Mouse (Mus musculus): ENCODE results near the gene Rbbp6. TPM values are rescaled to one million over a fixed set of nuclear protein-coding genes. Genes with fewer than 3 reads are reported as not detected.

Rbbp6 gene
- total and polyA plus RNA-seq, 2 experiments from 2014 or later = 18.3 to 39.4 TPM

DNA sequence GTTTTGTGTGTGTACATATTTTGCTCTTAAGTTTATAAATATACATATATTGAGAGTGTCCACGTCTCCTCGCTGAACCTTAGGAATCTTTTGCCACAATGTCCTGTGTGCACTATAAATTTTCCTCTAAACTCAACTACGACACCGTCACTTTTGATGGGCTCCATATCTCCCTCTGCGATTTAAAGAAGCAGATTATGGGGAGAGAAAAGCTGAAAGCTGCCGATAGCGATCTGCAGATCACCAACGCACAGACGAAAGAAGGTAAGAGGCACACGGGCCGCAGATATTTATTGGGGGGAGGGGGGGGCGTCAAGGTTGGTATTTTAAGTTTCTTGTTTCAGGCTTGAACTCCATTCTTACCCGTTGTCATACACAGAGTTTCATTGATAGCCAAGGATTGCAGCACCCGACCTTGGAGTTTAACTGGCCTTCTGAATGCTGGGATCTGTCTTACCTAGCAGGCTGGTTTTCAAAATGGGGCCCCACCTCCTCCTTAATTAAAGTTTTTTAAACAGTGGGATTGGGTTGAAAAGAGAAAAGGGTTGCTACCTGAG, 5.5 kb downstream of the Rbbp6 start:
- WGBS = under 1% methylated on average over 14 of the region's 14 CpGs
- TF ChIP-seq CTCF (IDR thresholded peaks at IDR 0.05; ENCODE audit: low read depth) = no peak
- peak overlapping the region; percentile 97 for H3K27ac ChIP-seq

DNA sequence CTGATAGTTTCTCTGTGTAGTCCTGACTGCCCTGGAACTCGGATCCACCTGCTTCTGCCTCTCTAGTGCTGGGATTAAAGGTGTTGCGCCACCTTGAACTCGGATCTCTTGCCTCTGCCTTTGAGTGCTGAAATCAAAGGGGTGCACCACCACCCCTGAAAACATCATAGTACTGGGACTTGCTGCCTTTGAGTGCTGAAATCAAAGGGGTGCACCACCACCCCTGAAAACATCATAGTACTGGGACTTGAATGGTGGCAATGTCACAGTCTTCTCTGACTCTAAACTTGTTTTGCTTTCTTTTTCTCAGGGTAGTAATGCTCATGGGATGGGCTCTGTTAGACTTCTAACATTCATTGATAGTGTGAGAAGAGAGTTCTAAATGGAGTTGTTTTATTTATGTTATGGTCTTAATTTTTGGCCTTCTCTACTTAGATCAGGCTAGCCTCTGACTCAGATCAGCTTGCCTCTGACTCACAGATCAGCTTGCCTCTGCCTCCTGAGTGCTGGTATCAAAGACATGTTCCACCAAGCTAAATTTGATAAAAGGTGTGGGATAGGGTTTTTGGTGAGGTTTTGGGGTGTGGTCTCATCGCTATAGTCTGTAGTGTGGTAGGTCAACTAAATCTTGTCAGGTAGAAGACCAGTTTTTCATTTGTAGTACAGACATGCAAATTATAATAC, 6.7 kb downstream of the Rbbp6 start:
- Histone ChIP-seq H3K9me3 (ENCODE audit: low read length) (no peaks in the 10 kb centered on the region), H3K4me3 (ENCODE audit: low read length) (peak overlapping the region; percentile 100), H3K27ac (no peak overlapping the region), H3K27me3 (ENCODE audit: insufficient read depth, low read length) (no peaks in the 10 kb centered on the region), H3K4me1 (ENCODE audit: insufficient read depth, low read length) (peaks cover 16% of the 10 kb centered on the region; the same call in 1 of the 2 replicates), H3K4me2 (ENCODE audit: low read depth, low read length) (peak overlapping the region; percentile 89), H3K36me3 (ENCODE audit: insufficient read depth, low read length) (no peaks in the 10 kb centered on the region), H3K9ac (replicated peaks; ENCODE audit: low read length) (no peak overlapping the region; the same call in 1 of the 2 replicates)
- ATAC-seq (no peak), DNase-seq (ENCODE audit: low spot score) (no peak)
- WGBS = 90% methylated on average over 4 of the region's 4 CpGs
- no peak for TF ChIP-seq CTCF (IDR thresholded peaks at IDR 0.05; ENCODE audit: low read depth)

More for the DNA sequence above, 5.5 kb downstream of the Rbbp6 start:
- ATAC-seq = no peak
- H3K36me3 ChIP-seq (ENCODE audit: insufficient read depth, low read length) = no peaks in the 10 kb centered on the region
- H3K4me1 ChIP-seq (ENCODE audit: insufficient read depth, low read length) = peaks cover 16% of the 10 kb centered on the region; the same call in 1 of the 2 replicates
- peak overlapping the region; percentile 89 for H3K4me2 ChIP-seq (ENCODE audit: low read depth, low read length)
- H3K9me3 ChIP-seq (ENCODE audit: low read length) = no peaks in the 10 kb centered on the region
- peak overlapping the region; percentile 100 for H3K4me3 ChIP-seq (ENCODE audit: low read length)
- H3K27me3 ChIP-seq (ENCODE audit: insufficient read depth, low read length) = no peaks in the 10 kb centered on the region
- H3K9ac ChIP-seq (replicated peaks; ENCODE audit: low read length) = peak overlapping the region; percentile 100
- peak; percentile 2 for DNase-seq (ENCODE audit: low spot score)

DNA sequence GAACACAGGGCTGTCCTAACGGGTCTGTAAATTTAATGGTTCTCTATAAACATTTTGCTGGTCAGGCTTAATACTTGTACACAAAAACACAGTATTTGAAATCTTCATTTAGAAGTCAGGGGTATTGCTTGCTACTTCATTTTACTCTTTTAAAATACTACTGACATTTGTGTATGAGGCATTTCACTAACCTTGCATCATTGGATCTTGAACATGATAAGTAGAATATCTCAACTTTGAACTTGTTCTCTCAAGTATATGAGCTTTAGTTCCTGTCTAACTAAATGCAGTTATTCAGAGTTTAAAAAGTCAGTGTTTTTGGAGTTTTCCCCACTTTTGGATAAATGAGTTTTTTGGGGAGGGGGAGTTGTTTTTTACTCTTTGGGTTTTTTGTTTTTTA, 14.0 kb downstream of the Rbbp6 start:
- WGBS = 91% methylated on average over 1 of the region's 1 CpGs
- DNase-seq (ENCODE audit: low spot score) (no peak), ATAC-seq (no peak)
- H3K4me1 ChIP-seq (ENCODE audit: insufficient read depth, low read length) = peaks cover 4% of the 10 kb centered on the region; the same call in 1 of the 2 replicates
- TF ChIP-seq CTCF (IDR thresholded peaks at IDR 0.05; ENCODE audit: low read depth) = no peak
- peaks cover 6% of the 10 kb centered on the region; the same call in 1 of the 2 replicates for H3K36me3 ChIP-seq (ENCODE audit: insufficient read depth, low read length)
- no peaks in the 10 kb centered on the region for H3K9me3 ChIP-seq (ENCODE audit: low read length)
- H3K4me2 ChIP-seq (ENCODE audit: low read depth, low read length) = no peak overlapping the region
- no peak overlapping the region for H3K4me3 ChIP-seq (ENCODE audit: low read length)
- H3K27me3 ChIP-seq (ENCODE audit: insufficient read depth, low read length) = no peaks in the 10 kb centered on the region
- H3K27ac ChIP-seq = no peak overlapping the region
- H3K9ac ChIP-seq (replicated peaks; ENCODE audit: low read length) = no peak overlapping the region

DNA sequence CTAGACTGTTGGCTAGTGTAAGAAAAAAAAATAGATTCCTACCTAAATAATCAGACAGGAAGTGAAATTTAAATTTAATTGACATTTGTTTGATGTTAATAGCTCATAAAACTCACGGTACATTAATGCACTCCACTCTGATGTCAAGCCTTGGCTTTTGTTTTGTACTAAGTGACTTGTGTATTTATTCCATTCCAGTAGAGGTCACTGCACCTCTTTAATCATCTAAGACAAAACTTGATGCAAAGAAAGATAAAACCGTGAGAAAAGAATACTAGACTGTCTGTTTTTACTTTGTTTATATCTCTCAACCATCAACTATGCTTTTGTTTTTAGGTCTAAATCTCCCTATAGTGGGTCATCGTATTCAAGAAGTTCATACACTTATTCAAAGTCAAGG, 32.7 kb downstream of the Rbbp6 start:
- DNase-seq (ENCODE audit: low spot score) = peak; percentile 33

DNA sequence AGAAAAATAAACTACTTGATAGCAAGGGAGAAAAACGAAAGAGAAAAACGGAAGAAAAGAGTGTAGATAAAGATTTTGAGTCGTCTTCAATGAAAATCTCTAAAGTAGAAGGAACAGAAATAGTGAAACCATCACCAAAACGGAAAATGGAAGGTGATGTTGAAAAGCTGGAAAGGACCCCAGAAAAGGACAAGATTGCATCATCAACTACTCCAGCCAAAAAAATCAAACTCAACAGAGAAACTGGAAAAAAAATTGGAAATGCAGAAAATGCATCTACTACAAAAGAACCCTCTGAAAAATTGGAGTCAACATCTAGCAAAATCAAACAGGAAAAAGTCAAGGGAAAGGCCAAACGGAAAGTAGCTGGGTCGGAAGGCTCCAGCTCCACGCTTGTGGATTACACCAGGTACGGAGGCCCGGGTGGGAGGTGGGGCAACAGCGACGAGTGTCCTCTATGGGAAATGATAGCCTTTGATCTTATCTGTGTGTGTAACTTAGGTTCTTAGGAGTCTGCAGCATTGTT, 34.4 kb downstream of the Rbbp6 start:
- Histone ChIP-seq H3K4me3 (ENCODE audit: low read length) (no peak overlapping the region), H3K4me1 (ENCODE audit: insufficient read depth, low read length) (no peaks in the 10 kb centered on the region), H3K27ac (no peak overlapping the region), H3K36me3 (ENCODE audit: insufficient read depth, low read length) (peaks cover 58% of the 10 kb centered on the region), H3K4me2 (ENCODE audit: low read depth, low read length) (no peak overlapping the region), H3K27me3 (ENCODE audit: insufficient read depth, low read length) (no peaks in the 10 kb centered on the region), H3K9ac (replicated peaks; ENCODE audit: low read length) (no peak overlapping the region), H3K9me3 (ENCODE audit: low read length) (no peaks in the 10 kb centered on the region)
- TF ChIP-seq CTCF (IDR thresholded peaks at IDR 0.05; ENCODE audit: low read depth) = no peak
- 92% methylated on average over 11 of the region's 11 CpGs for WGBS
- ATAC-seq (no peak), DNase-seq (ENCODE audit: low spot score) (no peak)

More for the DNA sequence above, 32.7 kb downstream of the Rbbp6 start:
- no peak overlapping the region for H3K9ac ChIP-seq (replicated peaks; ENCODE audit: low read length)
- H3K4me3 ChIP-seq (ENCODE audit: low read length) = no peak overlapping the region
- H3K4me2 ChIP-seq (ENCODE audit: low read depth, low read length) = no peak overlapping the region
- no peaks in the 10 kb centered on the region for H3K9me3 ChIP-seq (ENCODE audit: low read length)
- H3K27me3 ChIP-seq (ENCODE audit: insufficient read depth, low read length) = no peaks in the 10 kb centered on the region
- H3K36me3 ChIP-seq (ENCODE audit: insufficient read depth, low read length) = peaks cover 57% of the 10 kb centered on the region
- peak; percentile 27; the same call in 1 of the 2 replicates for TF ChIP-seq CTCF (IDR thresholded peaks at IDR 0.05; ENCODE audit: low read depth)
- no peak overlapping the region for H3K27ac ChIP-seq
- H3K4me1 ChIP-seq (ENCODE audit: insufficient read depth, low read length) = no peaks in the 10 kb centered on the region
- WGBS = 71% methylated on average over 3 of the region's 3 CpGs
- ATAC-seq = no peak

DNA sequence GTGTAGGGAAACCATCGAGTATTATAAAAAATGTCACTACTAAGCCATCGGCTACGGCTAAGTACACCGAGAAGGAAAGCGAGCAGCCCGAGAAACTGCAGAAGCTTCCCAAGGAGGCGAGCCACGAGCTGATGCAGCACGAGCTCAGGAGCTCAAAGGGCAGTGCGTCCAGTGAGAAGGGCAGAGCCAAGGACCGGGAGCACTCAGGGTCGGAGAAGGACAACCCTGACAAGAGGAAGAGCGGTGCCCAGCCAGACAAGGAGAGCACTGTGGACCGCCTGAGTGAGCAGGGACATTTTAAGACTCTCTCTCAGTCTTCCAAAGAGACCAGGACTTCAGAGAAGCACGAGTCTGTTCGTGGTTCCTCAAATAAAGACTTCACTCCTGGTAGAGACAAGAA, 35.3 kb downstream of the Rbbp6 start:
- Histone ChIP-seq H3K36me3 (ENCODE audit: insufficient read depth, low read length) (peaks cover 52% of the 10 kb centered on the region), H3K9me3 (ENCODE audit: low read length) (no peaks in the 10 kb centered on the region), H3K27me3 (ENCODE audit: insufficient read depth, low read length) (no peaks in the 10 kb centered on the region), H3K27ac (no peak overlapping the region), H3K4me3 (ENCODE audit: low read length) (no peak overlapping the region), H3K4me2 (ENCODE audit: low read depth, low read length) (no peak overlapping the region), H3K9ac (replicated peaks; ENCODE audit: low read length) (no peak overlapping the region), H3K4me1 (ENCODE audit: insufficient read depth, low read length) (no peaks in the 10 kb centered on the region)
- DNase-seq (ENCODE audit: low spot score) = no peak
- no peak for TF ChIP-seq CTCF (IDR thresholded peaks at IDR 0.05; ENCODE audit: low read depth)
- no peak; the same call in 1 of the 2 replicates for ATAC-seq
- WGBS = 88% methylated on average over 16 of the region's 16 CpGs
